Mouse (Mus musculus) lung, embryonic 14.5 days (tissue): ENCODE measurements around the gene Hyou1. TPM values are rescaled to one million over a fixed set of nuclear protein-coding genes. Genes with fewer than 3 reads are reported as not detected.
"Not testable (repeated sequence)": the region's sequence is repeated elsewhere in the genome, so short reads cannot be mapped to it uniquely, and the experiment has no call there.

Source experiments
- ATAC-seq: fragments of 200-750 bp; cut with Nextera tagmentation; 2 replicates; pipeline ENCODE4 v1.8.0; 2017; ENCODE audit warnings: mild to moderate bottlenecking, moderate TSS enrichment, moderate library complexity; ENCODE audit not compliant: insufficient read depth
- DNase-seq: peaks from one replicate; pipeline ENCODE4 v3.0.0-alpha.2; 2015
- H3K27ac ChIP-seq: fragments of 300-500 bp; sonication (generic); 2 replicates; pipeline ENCODE4 v1.5.1; 2014; ENCODE audit warnings: low read depth, mild to moderate bottlenecking, moderate library complexity
- H3K27me3 ChIP-seq: fragments of 300-500 bp; sonication (generic); 2 replicates; pipeline ENCODE4 v1.6.1; 2014; ENCODE audit warnings: low read length, control low read depth; ENCODE audit not compliant: insufficient read depth
- H3K36me3 ChIP-seq: fragments of 300-500 bp; sonication (generic); 2 replicates; pipeline ENCODE4 v1.6.1; 2014; ENCODE audit warnings: control low read depth; ENCODE audit not compliant: insufficient read depth
- H3K4me1 ChIP-seq: fragments of 300-500 bp; sonication (generic); 2 replicates; pipeline ENCODE4 v1.6.1; 2014; ENCODE audit warnings: antibody characterized with exemption, control low read depth; ENCODE audit not compliant: insufficient read depth
- H3K4me2 ChIP-seq: fragments of 300-500 bp; sonication (generic); 2 replicates; pipeline ENCODE4 v1.6.1; 2014; ENCODE audit warnings: mild to moderate bottlenecking
- H3K4me3 ChIP-seq: fragments of 300-500 bp; sonication (generic); 2 replicates; pipeline ENCODE4 v1.5.1; 2014; ENCODE audit warnings: low read depth, low read length
- H3K9ac ChIP-seq: fragments of 300-500 bp; sonication (generic); 2 replicates; pipeline ENCODE4 v1.6.1; 2014
- H3K9me3 ChIP-seq: fragments of 300-500 bp; sonication (generic); 2 replicates; pipeline ENCODE4 v1.6.1; 2016; ENCODE audit warnings: low read depth, low read length, control low read depth
- CTCF ChIP-seq: IDR thresholded peaks from 2 replicates; pipeline ENCODE4 v1.5.1; 2016; ENCODE audit warnings: antibody characterized with exemption, low read depth
- WGBS: fragments of 180-500 bp; shearing (Covaris S2); extraction: QIAGEN DNeasy Blood & Tissue Kit; methylation state at CpG from one replicate; pipeline ENCODE4 v1.1.7; 2014; 5-methylcytosine and 5-hydroxymethylcytosine counted together
- polyA plus RNA-seq: library from polyadenylated mRNA; unstranded; fragments of >200 nt; fragmentation: Nextera tagmentation; extraction: Ambion mirVana; gene quantifications from 2 replicates; pipeline ENCODE4 v1.2.1, GENCODE M21; 2014

Hyou1 gene
- 38.4 and 39.7 TPM in 2 replicates for polyA plus RNA-seq

DNA sequence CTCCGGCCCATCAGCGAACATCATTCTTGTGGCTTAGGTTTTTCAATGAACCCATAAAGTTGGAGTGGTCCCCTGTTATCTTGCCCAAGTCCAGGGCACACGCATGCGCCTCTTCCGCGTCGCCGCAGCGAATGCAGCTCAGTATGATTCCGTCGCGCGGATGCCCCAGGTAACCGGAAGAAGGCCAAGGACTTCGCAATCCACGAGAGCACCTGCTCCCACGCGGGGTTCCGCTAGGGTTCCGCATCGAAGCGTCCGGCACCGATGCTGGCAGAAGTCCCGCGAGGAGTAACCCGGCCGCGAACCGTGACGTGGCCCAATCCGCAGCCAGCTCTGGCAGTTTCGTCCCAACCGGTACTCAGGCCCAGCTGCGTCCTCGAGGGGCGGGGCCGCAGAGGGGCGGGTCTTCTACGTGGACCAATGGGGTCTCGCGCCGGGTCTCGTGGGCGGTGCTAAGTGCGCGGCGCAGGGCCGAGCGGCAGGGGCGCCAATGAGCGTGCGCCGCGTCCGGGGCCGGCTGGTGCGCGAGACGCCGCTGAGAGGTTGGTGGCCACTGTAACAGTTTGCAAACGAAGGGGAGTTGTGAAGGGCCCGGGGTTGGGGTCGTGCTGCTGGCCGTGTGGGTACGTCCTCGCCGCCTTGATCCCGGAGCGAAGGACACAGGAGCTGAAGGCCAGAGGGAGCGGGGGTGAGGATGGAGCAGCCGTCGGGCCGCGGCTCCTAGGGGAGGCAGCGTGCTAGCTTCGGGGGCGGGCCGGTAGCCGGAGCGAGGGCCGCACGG lies at the start of gene Hyou1:
Hyou1 (plus strand) TSS at position 437 of the 781 bp plus-strand sequence.
- peak within 1 kb of the TSS; percentile 88 for H3K27ac ChIP-seq
- DNase-seq (peak; percentile 99), ATAC-seq (peak; percentile 97)
- peak within 1 kb of the TSS; percentile 97 for H3K4me2 ChIP-seq
- H3K27me3 ChIP-seq, result no peaks in the 10 kb centered on the region
- no peaks in the 10 kb centered on the region for H3K9me3 ChIP-seq
- H3K4me1 ChIP-seq, result peaks cover 8% of the 10 kb centered on the region
- H3K9ac ChIP-seq, result peak within 1 kb of the TSS; percentile 94
- WGBS, result under 1% methylated on average over 83 of the region's 83 CpGs
- TF ChIP-seq CTCF, result peak; percentile 19; the same call in 1 of the 2 replicates
- peaks cover 35% of the 10 kb centered on the region for H3K36me3 ChIP-seq
- H3K4me3 ChIP-seq, result peak within 1 kb of the TSS; percentile 94

DNA sequence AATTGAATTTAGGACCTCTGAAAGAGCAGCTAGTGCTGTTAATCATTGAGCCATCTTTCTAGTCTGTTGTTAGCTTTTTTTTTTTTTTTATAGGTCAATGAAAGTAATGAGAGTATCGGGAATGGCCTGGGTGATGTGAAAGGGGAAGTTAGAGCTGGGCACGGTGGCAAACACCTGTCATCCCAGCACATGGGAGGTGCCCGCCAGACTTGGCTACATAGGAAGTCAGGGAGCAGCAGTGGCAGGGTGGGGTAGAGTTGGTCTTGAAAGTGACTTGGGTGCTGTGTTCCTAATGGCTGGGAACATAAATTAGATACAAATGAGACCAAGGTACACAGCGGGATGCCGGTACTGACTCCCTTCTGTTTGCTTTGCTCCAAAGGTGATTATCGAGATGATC lies 48.6 kb upstream of the Hyou1 start:
- Histone ChIP-seq H3K4me3 (no peak overlapping the region), H3K4me2 (no peak overlapping the region), H3K4me1 (0 out of 2 replicates have a peak, but pooled peaks cover 3% of the 10 kb centered on the region), H3K27me3 (no peaks in the 10 kb centered on the region), H3K36me3 (peaks cover 52% of the 10 kb centered on the region), H3K9me3 (no peaks in the 10 kb centered on the region), H3K9ac (no peak overlapping the region), H3K27ac (no peak overlapping the region)
- ATAC-seq, result no peak
- 89% methylated on average over 6 of the region's 6 CpGs for WGBS
- TF ChIP-seq CTCF, result no peak
- no peak for DNase-seq

DNA sequence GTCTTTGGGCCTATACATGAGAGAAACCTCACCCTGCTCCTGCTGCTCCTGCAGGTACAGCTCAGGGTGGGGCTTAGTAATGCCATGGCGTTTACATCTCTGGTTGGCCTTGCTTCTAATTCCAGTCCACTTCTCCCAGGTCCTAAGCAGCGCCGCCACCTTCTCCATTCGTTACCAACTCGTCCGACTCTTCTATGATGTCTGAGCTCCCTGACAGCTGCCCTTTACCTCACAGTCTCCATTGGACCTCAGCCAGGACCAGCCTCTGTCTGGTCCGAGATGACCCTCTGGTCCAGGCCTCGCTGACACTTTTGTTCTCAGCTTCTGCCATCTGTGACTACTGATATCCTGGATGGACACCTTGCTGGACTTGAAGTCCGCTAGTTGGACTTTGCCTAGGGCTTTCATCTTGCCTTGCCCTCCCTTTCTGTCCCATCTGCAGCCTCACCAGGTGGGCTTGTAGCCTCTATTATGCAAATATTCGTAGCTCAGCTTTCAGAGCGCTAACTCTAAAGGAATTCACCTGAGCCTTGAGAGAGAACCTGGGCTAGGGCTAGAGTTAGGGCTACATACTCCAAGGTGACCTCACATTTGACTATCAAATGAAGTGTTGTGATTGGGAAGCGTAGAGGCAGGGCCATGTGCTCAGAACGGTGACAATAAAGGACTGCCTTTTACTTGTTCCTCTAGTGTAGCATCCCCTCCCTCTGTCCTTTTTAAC lies 46.2 kb upstream of the Hyou1 start:
- ATAC-seq, result no peak

DNA sequence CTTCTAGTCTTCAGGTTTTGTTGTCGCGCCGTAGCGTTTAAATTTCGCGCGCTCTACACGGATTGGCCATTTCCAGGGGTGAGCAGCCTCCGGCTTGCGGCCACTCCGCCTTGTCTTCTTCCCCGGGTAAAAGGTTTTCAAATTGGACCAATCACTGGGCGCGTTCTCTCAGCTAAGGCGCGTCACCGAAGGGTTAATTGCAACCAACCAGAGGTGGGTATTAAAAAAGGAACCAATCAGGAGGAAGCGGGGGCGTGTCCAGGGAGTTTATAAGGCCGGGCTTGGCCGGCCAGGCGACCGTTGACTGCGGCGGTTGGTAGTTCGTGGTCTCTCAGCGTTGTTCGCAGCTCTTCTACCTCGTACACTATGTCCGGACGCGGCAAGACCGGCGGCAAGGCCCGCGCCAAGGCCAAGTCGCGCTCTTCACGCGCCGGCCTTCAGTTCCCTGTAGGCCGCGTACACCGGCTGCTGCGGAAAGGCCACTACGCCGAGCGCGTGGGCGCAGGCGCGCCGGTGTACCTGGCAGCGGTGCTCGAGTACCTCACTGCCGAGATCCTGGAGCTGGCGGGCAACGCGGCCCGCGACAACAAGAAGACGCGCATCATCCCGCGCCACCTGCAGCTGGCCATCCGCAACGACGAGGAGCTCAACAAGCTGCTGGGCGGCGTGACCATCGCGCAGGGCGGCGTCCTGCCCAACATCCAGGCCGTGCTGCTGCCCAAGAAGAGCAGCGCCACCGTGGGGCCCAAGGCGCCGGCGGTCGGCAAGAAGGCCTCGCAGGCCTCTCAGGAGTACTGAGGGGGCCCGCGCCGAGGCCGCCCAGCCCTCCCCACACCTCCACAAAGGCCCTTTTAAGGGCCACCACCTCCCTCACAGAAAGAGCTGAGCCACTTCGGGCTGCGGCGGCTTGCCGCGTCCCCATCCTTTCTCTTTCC lies 44.6 kb upstream of the Hyou1 start, which contains the start of gene H2afx:
H2afx (plus strand) TSS at position 299 of the 935 bp plus-strand sequence.
- peak; percentile 47 for TF ChIP-seq CTCF
- peaks cover 62% of the 10 kb centered on the region for H3K36me3 ChIP-seq
- under 1% methylated on average over 91 of the region's 91 CpGs for WGBS
- ATAC-seq, result peak; percentile 95
- no peaks in the 10 kb centered on the region for H3K9me3 ChIP-seq
- peak within 1 kb of the TSS; percentile 59 for H3K4me2 ChIP-seq
- H3K27ac ChIP-seq, result peak within 1 kb of the TSS; percentile 98
- H3K4me3 ChIP-seq, result peak within 1 kb of the TSS; percentile 99
- no peaks in the 10 kb centered on the region for H3K4me1 ChIP-seq
- no peaks in the 10 kb centered on the region for H3K27me3 ChIP-seq
- H3K9ac ChIP-seq, result peak within 1 kb of the TSS; percentile 99
- DNase-seq, result peak; percentile 100

More for the DNA sequence above, 46.2 kb upstream of the Hyou1 start:
- Histone ChIP-seq H3K4me3 (no peak overlapping the region), H3K9ac (no peak overlapping the region), H3K36me3 (peaks cover 63% of the 10 kb centered on the region), H3K9me3 (no peaks in the 10 kb centered on the region), H3K4me2 (no peak overlapping the region), H3K27ac (no peak overlapping the region), H3K27me3 (no peaks in the 10 kb centered on the region), H3K4me1 (no peaks in the 10 kb centered on the region)
- TF ChIP-seq CTCF, result no peak
- no peak for DNase-seq
- 94% methylated on average over 13 of the region's 13 CpGs for WGBS

DNA sequence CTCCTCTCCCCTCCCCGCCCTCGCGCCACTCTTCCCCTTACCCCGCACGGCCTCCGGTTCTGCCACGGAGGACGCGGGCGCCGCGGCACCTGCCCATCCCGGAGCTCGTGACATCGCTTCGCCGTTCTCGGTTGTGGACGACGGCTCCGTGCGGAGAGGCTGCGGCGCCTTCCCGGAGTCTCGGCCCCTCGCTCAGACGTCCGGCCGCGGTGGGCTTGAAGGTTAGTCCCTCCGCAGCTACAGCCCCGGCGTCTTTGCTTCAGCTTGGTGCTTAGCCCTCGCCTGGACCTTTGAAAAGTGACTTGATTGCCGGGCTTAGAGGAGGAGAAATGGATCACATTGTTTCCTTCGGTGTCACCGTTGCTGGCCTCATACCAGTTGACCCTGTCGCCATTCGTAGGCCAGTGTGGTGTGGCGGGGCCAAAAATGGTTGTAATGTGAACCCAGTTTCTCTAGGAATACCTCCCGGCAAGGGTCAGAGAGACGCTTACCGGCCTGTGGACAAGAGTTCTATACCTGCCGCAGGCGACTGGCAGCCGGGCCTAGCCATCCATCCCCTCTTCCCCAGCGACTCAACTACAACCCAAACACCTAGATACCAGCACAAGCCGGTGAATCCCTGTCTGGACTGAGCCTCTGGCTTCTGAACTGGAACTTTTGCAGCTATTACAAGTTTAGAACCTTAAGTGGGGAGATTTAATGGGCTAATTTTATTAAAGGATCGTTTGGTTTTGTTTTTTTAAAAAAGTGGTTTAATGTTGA lies 43.8 kb upstream of the Hyou1 start:
- H3K9me3 ChIP-seq, result no peaks in the 10 kb centered on the region
- H3K4me2 ChIP-seq, result peak overlapping the region; percentile 59
- peak overlapping the region; percentile 98 for H3K27ac ChIP-seq
- no peaks in the 10 kb centered on the region for H3K27me3 ChIP-seq
- H3K4me3 ChIP-seq, result peak overlapping the region; percentile 99
- peaks cover 60% of the 10 kb centered on the region for H3K36me3 ChIP-seq
- no peak for ATAC-seq
- peak overlapping the region; percentile 99 for H3K9ac ChIP-seq
- DNase-seq, result peak; percentile 57
- under 1% methylated on average over 50 of the region's 50 CpGs for WGBS
- H3K4me1 ChIP-seq, result no peaks in the 10 kb centered on the region
- TF ChIP-seq CTCF, result no peak

DNA sequence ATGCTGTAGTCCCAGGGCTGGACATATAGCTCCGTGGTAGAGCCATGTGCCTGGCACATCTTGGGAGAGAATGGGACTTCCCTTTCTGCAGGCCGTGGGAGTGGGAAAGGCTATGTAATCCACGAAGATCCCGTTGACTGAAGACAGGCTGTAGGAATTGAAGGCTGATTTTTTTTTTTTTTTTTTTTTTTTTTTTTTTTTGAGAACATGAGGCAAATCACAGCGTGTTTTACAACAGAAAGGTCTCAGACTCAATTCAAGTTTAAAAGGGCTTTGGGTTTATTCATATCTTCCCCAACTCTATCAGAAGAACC lies 43.2 kb upstream of the Hyou1 start:
- no peaks in the 10 kb centered on the region for H3K27me3 ChIP-seq
- H3K27ac ChIP-seq, result peak overlapping the region; percentile 98
- H3K9ac ChIP-seq, result peak overlapping the region; percentile 99
- ATAC-seq (no peak), DNase-seq (peak; percentile 32)
- H3K9me3 ChIP-seq, result no peaks in the 10 kb centered on the region
- peak overlapping the region; percentile 59 for H3K4me2 ChIP-seq
- TF ChIP-seq CTCF, result no peak
- no peaks in the 10 kb centered on the region for H3K4me1 ChIP-seq
- WGBS, result under 1% methylated on average over 5 of the region's 5 CpGs
- H3K36me3 ChIP-seq, result peaks cover 59% of the 10 kb centered on the region
- peak overlapping the region; percentile 99 for H3K4me3 ChIP-seq

DNA sequence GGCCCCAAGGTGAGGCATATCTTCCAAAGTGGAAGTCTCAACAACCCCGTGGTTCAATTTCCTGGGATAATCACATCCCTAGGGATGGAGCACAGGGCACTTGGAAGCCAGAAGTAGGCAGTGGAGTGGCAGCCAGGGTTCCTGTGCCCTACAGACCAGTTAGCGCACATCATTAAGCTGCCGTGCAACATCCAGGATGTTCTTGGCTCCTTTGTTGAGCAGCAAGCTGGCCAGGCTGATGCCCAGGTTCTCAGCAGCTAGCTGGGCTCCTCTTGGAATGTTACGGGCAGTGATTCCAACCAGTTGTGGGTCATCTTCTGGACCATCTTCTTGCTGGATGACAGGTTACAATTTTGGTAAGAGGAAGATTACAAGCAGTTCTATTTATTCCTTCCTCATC lies 42.8 kb upstream of the Hyou1 start:
- Histone ChIP-seq H3K4me2 (peak overlapping the region; percentile 59), H3K27ac (0 out of 2 replicates have a peak overlapping the region, but pooled peaks have one; percentile 38), H3K36me3 (peaks cover 54% of the 10 kb centered on the region), H3K9ac (peak overlapping the region; percentile 99), H3K4me3 (peak overlapping the region; percentile 99)
- H3K27me3 ChIP-seq, H3K4me1 ChIP-seq, ATAC-seq, DNase-seq, H3K9me3 ChIP-seq: not testable (repeated sequence)
- 21% methylated on average over 4 of the region's 4 CpGs for WGBS
